Mouse (Mus musculus): ENCODE data around the gene Sbk2.

Gene Sbk2

GRCm38 (mm10) chr7:4950561-4951342 is 13.5 kb downstream of the Sbk2 start:
- DNase-seq: no peak

GRCm38 (mm10) chr7:4948386-4948785 is 15.8 kb downstream of the Sbk2 start:
- no peak for DNase-seq

- DNase-seq: no peak
These were observed 16.4 kb downstream of the Sbk2 start for GRCm38 (mm10) chr7:4947855-4948254.

GRCm38 (mm10) chr7:4943223-4943815 is 20.9 kb downstream of the Sbk2 start:
- peak; percentile 93 for DNase-seq

- DNase-seq: no peak
These were observed 21.5 kb downstream of the Sbk2 start for GRCm38 (mm10) chr7:4942673-4943072.

GRCm38 (mm10) chr7:4940068-4940479 is 24.1 kb downstream of the Sbk2 start:
- DNase-seq: peak; percentile 87

- peak; percentile 84 for DNase-seq
These were observed 25.8 kb downstream of the Sbk2 start for GRCm38 (mm10) chr7:4938456-4938855.

- DNase-seq: no peak
These were observed 26.8 kb downstream of the Sbk2 start for GRCm38 (mm10) chr7:4937392-4937791.

- DNase-seq: no peak
These were observed 27.4 kb downstream of the Sbk2 start for GRCm38 (mm10) chr7:4936832-4937231.

GRCm38 (mm10) chr7:4934160-4934914 is 29.9 kb downstream of the Sbk2 start:
- no peak for DNase-seq

- no peak for DNase-seq
These were observed 31.1 kb downstream of the Sbk2 start for GRCm38 (mm10) chr7:4933103-4933502.

- no peak for DNase-seq
These were observed 35.9 kb downstream of the Sbk2 start for GRCm38 (mm10) chr7:4928323-4928722.

GRCm38 (mm10) chr7:4927711-4928110 is 36.5 kb downstream of the Sbk2 start:
- DNase-seq: no peak

- no peak for DNase-seq
These were observed 37.4 kb downstream of the Sbk2 start for GRCm38 (mm10) chr7:4926849-4927248.

GRCm38 (mm10) chr7:4925441-4926381 is 38.5 kb downstream of the Sbk2 start, which contains the start of gene Ssc5d:
TSS of gene Ssc5d (plus strand) at chr7:4925785.
- no peak for DNase-seq

- DNase-seq: no peak
These were observed 39.3 kb downstream of the Sbk2 start for GRCm38 (mm10) chr7:4924891-4925301.

- DNase-seq: no peak
These were observed 39.7 kb downstream of the Sbk2 start for GRCm38 (mm10) chr7:4924483-4924882.

GRCm38 (mm10) chr7:4923586-4924364 is 40.4 kb downstream of the Sbk2 start:
- DNase-seq: no peak

- DNase-seq: peak; percentile 44
These were observed 41.2 kb downstream of the Sbk2 start for GRCm38 (mm10) chr7:4922931-4923565.

- DNase-seq: peak; percentile 59
These were observed 41.7 kb downstream of the Sbk2 start for GRCm38 (mm10) chr7:4922508-4922907.

GRCm38 (mm10) chr7:4921824-4922482 is 42.3 kb downstream of the Sbk2 start, which contains the start of gene Nat14:
TSS of gene Nat14 (plus strand) at chr7:4922028.
- DNase-seq: no peak
